Comparison of ENCODE assay signal across 19 mouse cellular contexts in genomic region chr2:168200014-168200691, GRCm38 (mm10). TPM values are rescaled to one million over a fixed set of nuclear protein-coding genes. Genes with fewer than 3 reads are reported as not detected.
DNase-seq lines count a peak whose midpoint lies in the region; ATAC-seq and TF ChIP-seq lines count a peak whose summit lies in the region.
"Had no signal": no experiment of that assay in that cellular context is flagged by ENCODE, and none has a peak within 500 bp of the region (broad histone marks: within the 10 kb centered on the region; RNA-seq: fewer than 3 reads in every experiment).

No protein-coding gene starts in this region.

- no peak for TF ChIP-seq EP300 in stomach, postnatal 0 days (optimal IDR thresholded peaks at IDR 0.05)

- no peak overlapping the region for H3K4me3 ChIP-seq in liver, adult 2 months (ENCODE audit: insufficient read depth, low read depth, low read length)
- H3K4me3 ChIP-seq in liver, embryonic 11.5 days (ENCODE audit: low read depth, low read length): no peak overlapping the region
- H3K4me3 ChIP-seq in stomach, postnatal 0 days (ENCODE audit: low read depth, low read length): no peak overlapping the region
- H3K4me3 ChIP-seq in layer of hippocampus, adult 2 months: no peak overlapping the region
- H3K4me3 ChIP-seq: embryonic facial prominence, embryonic 10.5 days; erythroblast, embryonic 14.5 days; liver, embryonic 15.5 days had no signal

- H3K27me3 ChIP-seq in liver, adult 2 months (ENCODE audit: control insufficient read depth, insufficient read depth, low read length): no peaks in the 10 kb centered on the region
- no peaks in the 10 kb centered on the region for H3K27me3 ChIP-seq in liver, embryonic 11.5 days (replicated peaks; ENCODE audit: control insufficient read depth, insufficient read depth, low read length)
- H3K27me3 ChIP-seq in stomach, postnatal 0 days (ENCODE audit: control insufficient read depth, insufficient read depth, low read length): no peaks in the 10 kb centered on the region
- H3K27me3 ChIP-seq: liver, embryonic 15.5 days had no signal

- H3K27ac ChIP-seq in liver, adult 2 months (replicated peaks; ENCODE audit: insufficient read depth, low read depth, low read length): peak overlapping the region; percentile 70
- no peak overlapping the region for H3K27ac ChIP-seq in liver, embryonic 11.5 days (ENCODE audit: low read depth, low read length)
- H3K27ac ChIP-seq in stomach, postnatal 0 days (replicated peaks): no peak overlapping the region
- no peak overlapping the region for H3K27ac ChIP-seq in layer of hippocampus, adult 2 months
- H3K27ac ChIP-seq: embryonic facial prominence, embryonic 10.5 days; liver, embryonic 15.5 days had no signal

- no peak for ATAC-seq in liver, embryonic 11.5 days (replicated peaks; ENCODE audit: low FRiP score)
- peak; percentile 41; the same call in 1 of the 2 replicates for ATAC-seq in stomach, postnatal 0 days (ENCODE audit: low FRiP score, low TSS enrichment)
- ATAC-seq: intestine, postnatal 0 days had no signal

- H3K36me3 ChIP-seq in liver, adult 2 months (ENCODE audit: control insufficient read depth, insufficient read depth, low read length): peaks cover 18% of the 10 kb centered on the region
- H3K36me3 ChIP-seq in liver, embryonic 11.5 days (ENCODE audit: control insufficient read depth, insufficient read depth, low read length): peaks cover 23% of the 10 kb centered on the region
- H3K36me3 ChIP-seq in stomach, postnatal 0 days (ENCODE audit: control insufficient read depth, insufficient read depth, low read length): no peaks in the 10 kb centered on the region

- WGBS in liver, adult 2 months: 46% methylated on average over 4 of the region's 5 CpGs
- WGBS in liver, embryonic 11.5 days: 67% methylated on average over 5 of the region's 5 CpGs
- 73% methylated on average over 5 of the region's 5 CpGs for WGBS in stomach, postnatal 0 days

- H3K9me3 ChIP-seq in liver, embryonic 11.5 days (ENCODE audit: control insufficient read depth, low read length): no peaks in the 10 kb centered on the region
- no peaks in the 10 kb centered on the region for H3K9me3 ChIP-seq in stomach, postnatal 0 days (ENCODE audit: control insufficient read depth, low read length)
- H3K9me3 ChIP-seq: embryonic facial prominence, embryonic 10.5 days; liver, embryonic 15.5 days had no signal

- peak; percentile 23 to 66 for DNase-seq in adrenal gland, adult (ENCODE audit: inconsistent age in 2 of 2, low spot score in 1 of 2)
- DNase-seq in adrenal gland, postnatal 4 days (ENCODE audit: low spot score in 2 of 2): no peak
- peak; percentile 68 for DNase-seq in liver, adult 2 months (ENCODE audit: extremely low read depth, low read depth, low spot score)
- DNase-seq in liver, embryonic 11.5 days (ENCODE audit: low spot score): no peak
- DNase-seq in NIH3T3 (ENCODE audit: low read depth): peak; percentile 19
- DNase-seq in stomach, postnatal 0 days (ENCODE audit: low spot score): peak; percentile 31
- DNase-seq in spleen, postnatal 14 days (ENCODE audit: low spot score in 2 of 2): no peak
- DNase-seq in layer of hippocampus, adult 2 months (ENCODE audit: low spot score in 2 of 2): no peak
- DNase-seq: cerebellum, postnatal 25 days; gastrocnemius, postnatal 25 days; kidney, postnatal 14 days; lung, postnatal 36 days; midbrain, embryonic 14.5 days; right cerebral cortex, postnatal 25 days; thymus, adult 2 months had no signal

- peak overlapping the region; percentile 24; the same call in 1 of the 2 replicates for H3K9ac ChIP-seq in liver, adult 2 months (ENCODE audit: low read depth, low read length)
- H3K9ac ChIP-seq in liver, embryonic 11.5 days (ENCODE audit: low read depth, low read length): no peak overlapping the region
- H3K9ac ChIP-seq in stomach, postnatal 0 days (ENCODE audit: low read length): no peak overlapping the region
- H3K9ac ChIP-seq: liver, embryonic 15.5 days had no signal

- no peak for TF ChIP-seq CTCF in liver, adult 2 months (IDR thresholded peaks at IDR 0.05; ENCODE audit: low read depth, low read length)
- no peak for TF ChIP-seq CTCF in stomach, postnatal 0 days (IDR thresholded peaks at IDR 0.05; ENCODE audit: low read depth)
- TF ChIP-seq CTCF in layer of hippocampus, adult 2 months (conservative IDR thresholded peaks at IDR 0.05): no peak

- H3K4me1 ChIP-seq in liver, adult 2 months (ENCODE audit: control insufficient read depth, insufficient read depth, low read length): peaks cover 43% of the 10 kb centered on the region
- H3K4me1 ChIP-seq in liver, embryonic 11.5 days (replicated peaks; ENCODE audit: control insufficient read depth, insufficient read depth, low read length): peaks cover 46% of the 10 kb centered on the region
- H3K4me1 ChIP-seq in stomach, postnatal 0 days (replicated peaks; ENCODE audit: control insufficient read depth, insufficient read depth): peaks cover 12% of the 10 kb centered on the region; the same call in 1 of the 2 replicates

- H3K4me2 ChIP-seq in liver, embryonic 11.5 days: no peak overlapping the region
- no peak overlapping the region for H3K4me2 ChIP-seq in stomach, postnatal 0 days (replicated peaks; ENCODE audit: low read depth)

- TF ChIP-seq POLR2A in liver, adult 2 months (IDR thresholded peaks at IDR 0.05; ENCODE audit: extremely low read depth, insufficient read depth, low read length): no peak

- H3K79me2 ChIP-seq in liver, adult 2 months (ENCODE audit: control insufficient read depth, insufficient read depth, low read length): peaks cover 47% of the 10 kb centered on the region

RNA-seq across cellular contexts. Expression of gene Adnp, which starts 6.8 kb away (rescaled TPM):
- 10 to 100 TPM; 81.3 to 94.6 TPM for total RNA-seq in adrenal gland, postnatal 4 days (2021)
- 1.4 and 6.4 TPM in 2 replicates for total RNA-seq in liver, adult 2 months (2014; rRNA removed)
- polyA plus RNA-seq in liver, adult 2 months (2012; rRNA removed): 4.6 and 6.8 TPM in 2 replicates
- 4.2 and 5.3 TPM in 2 replicates for polyA plus RNA-seq in liver, embryonic 11.5 days (2014; fragmentation: Nextera tagmentation; extraction: Ambion mirVana)
- 5.2 and 6.0 TPM in 2 replicates for polyA plus RNA-seq in stomach, postnatal 0 days (2015; fragmentation: Nextera tagmentation; extraction: Ambion mirVana)
- total RNA-seq in layer of hippocampus, adult 2 months (2021): 10 to 100 TPM; 90.5 to 96.3 TPM

RNA-seq across cellular contexts. Expression of gene Gm20716, which starts 30.0 kb away (rescaled TPM):
- total RNA-seq in adrenal gland, postnatal 4 days (2021): 10 to 100 TPM; 34.4 to 43.4 TPM
- total RNA-seq in liver, adult 2 months (2014; rRNA removed): 25.8 and 26.4 TPM in 2 replicates
- polyA plus RNA-seq in liver, adult 2 months (2012; rRNA removed): 2.3 and 2.4 TPM in 2 replicates
- polyA plus RNA-seq in liver, embryonic 11.5 days (2014; fragmentation: Nextera tagmentation; extraction: Ambion mirVana): 14.6 and 17.1 TPM in 2 replicates
- polyA plus RNA-seq in stomach, postnatal 0 days (2015; fragmentation: Nextera tagmentation; extraction: Ambion mirVana): 4.9 and 5.5 TPM in 2 replicates
- total RNA-seq in layer of hippocampus, adult 2 months (2021): 10 to 100 TPM; 29.4 to 34.4 TPM
- polyA plus RNA-seq: erythroblast, embryonic 14.5 days had no signal

RNA-seq across cellular contexts. Expression of gene Dpm1, which starts 30.2 kb away (rescaled TPM):
- 100 to 1,000 TPM in 1 of 2 experiments, 10 to 100 TPM in 1; 93.0 to 109 TPM for total RNA-seq in adrenal gland, postnatal 4 days (2021)
- total RNA-seq in liver, adult 2 months (2014; rRNA removed): 37.7 and 51.0 TPM in 2 replicates
- 30.8 and 31.1 TPM in 2 replicates for polyA plus RNA-seq in liver, adult 2 months (2012; rRNA removed)
- polyA plus RNA-seq in liver, embryonic 11.5 days (2014; fragmentation: Nextera tagmentation; extraction: Ambion mirVana): 106 TPM in 2 replicates
- 126 and 138 TPM in 2 replicates for polyA plus RNA-seq in stomach, postnatal 0 days (2015; fragmentation: Nextera tagmentation; extraction: Ambion mirVana)
- 10 to 100 TPM; 56.9 to 69.9 TPM for total RNA-seq in layer of hippocampus, adult 2 months (2021)

RNA-seq across cellular contexts. Expression of gene Mocs3, which starts 30.3 kb away (rescaled TPM):
- 10 to 100 TPM; 13.4 to 13.6 TPM for total RNA-seq in adrenal gland, postnatal 4 days (2021)
- total RNA-seq in liver, adult 2 months (2014; rRNA removed): 5.9 and 6.6 TPM in 2 replicates
- polyA plus RNA-seq in liver, adult 2 months (2012; rRNA removed): 14.8 and 16.8 TPM in 2 replicates
- 8.2 and 8.9 TPM in 2 replicates for polyA plus RNA-seq in liver, embryonic 11.5 days (2014; fragmentation: Nextera tagmentation; extraction: Ambion mirVana)
- polyA plus RNA-seq in stomach, postnatal 0 days (2015; fragmentation: Nextera tagmentation; extraction: Ambion mirVana): 6.3 and 8.1 TPM in 2 replicates
- 10 to 100 TPM; 20.7 to 20.9 TPM for total RNA-seq in layer of hippocampus, adult 2 months (2021)

Comparison
In these comparisons a context has a peak if more than half of its experiments do, and no peak if none do; other contexts are left out.
1. DNase-seq: peak in adrenal gland, adult (2 of 2), liver, adult 2 months (single experiment), NIH3T3 (single experiment) and stomach, postnatal 0 days (single experiment); none in adrenal gland, postnatal 4 days (0 of 2), liver, embryonic 11.5 days (single experiment), spleen, postnatal 14 days (0 of 2) and layer of hippocampus, adult 2 months (0 of 2).
2. RNA of gene Adnp, which starts 6.8 kb away (total RNA-seq): 90.5 to 96.3 TPM in layer of hippocampus, adult 2 months and 81.3 to 94.6 TPM in adrenal gland, postnatal 4 days; 1.4 to 6.4 TPM in liver, adult 2 months; every median in the first group is over 10 times any median in the second.